Mouse (Mus musculus): ENCODE measurements around the gene Hrk.

DNA sequence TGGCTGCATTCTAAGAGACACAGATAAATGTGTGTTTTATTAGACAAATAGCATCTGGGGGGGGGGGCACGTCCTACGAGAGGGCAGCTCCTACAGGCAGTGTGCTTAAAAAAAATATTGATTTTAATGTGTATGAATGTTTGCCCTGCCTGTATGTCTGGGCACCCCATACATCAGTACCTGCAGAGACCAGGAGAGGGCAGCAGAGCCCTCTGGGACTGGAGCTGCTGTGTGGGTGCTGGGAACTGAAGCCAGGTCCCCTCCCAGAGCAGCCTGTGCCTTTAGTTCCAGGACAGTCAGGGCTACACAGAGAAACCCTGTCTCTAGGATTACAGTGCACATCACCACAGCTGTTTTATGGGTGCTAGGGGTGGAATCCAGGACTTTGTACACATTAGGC, 10.7 kb downstream of the Hrk start:
- TF ChIP-seq POLR2A (IDR thresholded peaks at IDR 0.05; ENCODE audit: insufficient read length, low read depth): no peak
- no peak for TF ChIP-seq USF1 (IDR thresholded peaks at IDR 0.05; ENCODE audit: low read depth)
- TF ChIP-seq POLR2AphosphoS2 (IDR thresholded peaks at IDR 0.05; ENCODE audit: insufficient read length, low read depth): no peak
- no peak for TF ChIP-seq CEBPB (IDR thresholded peaks at IDR 0.05; ENCODE audit: insufficient read depth, poor library complexity, severe bottlenecking)
- no peak for TF ChIP-seq E2F4 (IDR thresholded peaks at IDR 0.05; ENCODE audit: insufficient read depth)
- TF ChIP-seq REST (IDR thresholded peaks at IDR 0.05; ENCODE audit: insufficient read depth, insufficient read length): no peak
- no peak for TF ChIP-seq TCF3 (IDR thresholded peaks at IDR 0.05; ENCODE audit: insufficient read length, low read depth)
- TF ChIP-seq TCF12 (IDR thresholded peaks at IDR 0.05; ENCODE audit: insufficient read depth, poor library complexity, severe bottlenecking): no peak
- TF ChIP-seq MAX (IDR thresholded peaks at IDR 0.05; ENCODE audit: low read depth): no peak
- no peak for TF ChIP-seq SRF (IDR thresholded peaks at IDR 0.05; ENCODE audit: control insufficient read depth, insufficient read length, low read depth)
- TF ChIP-seq MYOD1 (IDR thresholded peaks at IDR 0.05; ENCODE audit: control insufficient read depth in 1 of 3, insufficient read length in 2 of 3, low read depth in 2 of 3): no peak
- TF ChIP-seq MYOG (IDR thresholded peaks at IDR 0.05; ENCODE audit: control insufficient read depth in 1 of 3, insufficient read depth in 1 of 3, insufficient read length in 2 of 3, low read depth in 2 of 3): no peak
